Mouse (Mus musculus): ENCODE results near the gene Fxyd5.

Gene Fxyd5

GRCm38 (mm10) chr7:31040281-31041022, 1.8 kb downstream of the Fxyd5 start:
- no peak for DNase-seq (ENCODE audit: low spot score in 2 of 2)

- DNase-seq (ENCODE audit: low spot score in 2 of 2), result no peak
Observed at GRCm38 (mm10) chr7:31039011-31039410, 3.3 kb downstream of the Fxyd5 start.

DNA sequence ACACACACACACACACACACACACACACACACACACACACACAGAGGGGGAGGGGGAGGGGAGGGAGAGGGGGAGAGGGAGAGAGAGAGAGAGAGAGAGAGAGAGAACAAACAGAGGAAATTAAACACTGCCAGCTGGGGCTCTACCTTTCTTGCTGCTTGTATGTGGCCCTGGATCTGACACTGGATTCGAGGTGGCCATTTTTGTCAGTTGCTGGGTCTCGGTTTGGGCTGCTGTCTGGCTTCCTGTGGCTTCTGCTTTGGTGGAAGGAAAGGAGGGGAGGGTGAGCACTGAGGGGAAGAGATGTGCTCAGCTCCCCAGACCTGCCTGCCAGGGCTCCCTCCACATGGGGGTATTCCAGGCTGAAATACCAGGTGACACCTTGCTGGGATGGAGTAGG, 4.6 kb downstream of the Fxyd5 start:
- no peak for DNase-seq (ENCODE audit: low spot score in 2 of 2)

GRCm38 (mm10) chr7:31036917-31037316, 5.4 kb downstream of the Fxyd5 start:
- DNase-seq (ENCODE audit: low spot score in 2 of 2), result no peak

DNA sequence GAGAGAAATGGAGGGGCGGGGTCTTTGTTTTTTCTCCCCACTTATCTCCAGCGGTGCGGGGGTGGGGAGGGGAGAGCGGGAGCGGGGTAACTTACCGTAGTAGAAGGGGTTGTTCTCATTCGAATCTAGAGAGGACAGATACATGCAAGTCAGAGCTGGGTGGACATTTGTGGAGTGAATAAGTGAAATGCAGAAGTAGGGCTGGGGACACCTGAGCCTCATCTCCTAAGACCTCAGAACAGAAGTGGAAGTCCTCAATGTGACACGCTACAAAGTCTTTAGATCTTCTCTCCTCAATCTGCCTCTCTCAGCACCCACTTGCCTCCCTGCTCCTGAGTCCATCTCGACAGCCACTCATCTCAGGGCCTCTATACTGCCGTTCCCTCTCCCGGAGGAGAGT, 7.0 kb downstream of the Fxyd5 start:
- no peak for DNase-seq (ENCODE audit: low spot score in 2 of 2)

DNA sequence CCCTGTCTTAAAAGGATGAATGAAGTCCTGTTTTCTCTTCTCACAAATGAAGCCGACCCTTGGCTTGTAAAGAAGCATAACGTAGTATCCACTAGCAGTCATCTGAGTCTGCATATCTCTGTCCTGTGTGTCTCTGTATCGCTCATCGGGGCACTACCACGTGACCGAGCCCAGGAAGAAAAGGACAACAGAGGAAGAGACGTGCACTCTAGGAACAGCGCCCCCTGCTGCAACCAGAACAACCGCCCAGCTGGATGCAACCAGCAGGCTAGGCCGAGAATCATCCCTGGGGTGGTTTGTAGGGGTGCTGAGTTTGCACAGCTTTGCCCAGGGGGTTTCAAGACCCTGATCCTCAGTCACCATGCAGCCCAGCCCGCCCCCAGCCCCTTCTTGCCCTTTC, 7.5 kb downstream of the Fxyd5 start:
- DNase-seq (ENCODE audit: low spot score in 2 of 2), result no peak

DNA sequence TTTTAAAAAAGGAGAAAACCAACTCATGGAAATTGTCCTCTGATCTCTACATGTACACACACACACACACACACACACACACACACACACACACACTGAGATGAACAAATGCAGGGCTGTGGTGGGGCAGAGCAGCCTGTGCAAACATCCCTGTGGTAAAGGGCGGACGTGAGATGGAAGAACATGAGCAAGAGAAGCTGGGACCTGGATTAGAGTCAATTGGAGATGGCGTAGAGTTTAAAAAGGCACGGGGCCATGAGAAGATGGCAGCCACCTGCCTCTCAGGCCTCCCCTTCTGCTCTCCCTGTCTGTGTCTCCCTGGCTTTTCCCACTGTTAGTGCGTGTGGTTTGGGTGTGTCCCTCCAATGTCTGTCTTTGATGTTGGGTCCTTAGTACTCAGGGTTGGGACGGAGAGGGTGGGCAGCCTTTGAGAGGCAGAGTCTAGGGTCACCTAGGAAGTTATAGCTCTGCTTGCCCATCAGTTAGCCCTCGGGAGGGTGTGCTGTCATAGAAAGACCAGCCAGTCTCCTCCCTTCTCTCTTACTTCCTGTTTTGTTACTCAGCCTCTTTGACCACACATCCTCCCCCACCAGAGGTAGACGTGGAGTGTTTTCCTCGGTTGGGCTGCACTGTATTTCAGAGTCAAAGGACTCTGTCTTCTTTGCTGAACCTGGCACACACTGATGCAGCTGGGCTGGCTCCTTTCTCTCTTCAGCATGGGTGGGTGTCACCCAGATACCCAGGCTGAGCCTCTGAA, 8.7 kb downstream of the Fxyd5 start:
- no peak for DNase-seq (ENCODE audit: low spot score in 2 of 2)

DNA sequence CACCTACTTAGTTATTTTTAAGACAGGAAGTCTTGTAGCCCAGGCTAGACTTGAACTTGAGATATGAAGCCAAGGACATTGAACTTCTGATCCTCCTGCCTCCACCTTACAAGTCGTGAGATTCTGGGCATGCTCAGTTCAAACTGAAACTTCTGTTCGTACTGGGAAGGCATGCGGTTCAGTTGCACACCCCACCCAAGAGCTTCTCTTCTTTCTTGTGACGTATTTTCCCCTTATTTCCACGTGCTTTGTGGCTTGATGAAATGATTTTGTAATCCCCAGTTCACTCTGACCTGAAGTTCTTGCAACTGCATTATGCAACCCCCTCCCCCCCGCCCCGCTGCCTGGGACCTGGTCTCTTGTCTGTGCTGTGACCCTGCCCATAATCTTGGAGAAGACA, 10.6 kb downstream of the Fxyd5 start:
- DNase-seq (ENCODE audit: low spot score in 2 of 2), result no peak

DNA sequence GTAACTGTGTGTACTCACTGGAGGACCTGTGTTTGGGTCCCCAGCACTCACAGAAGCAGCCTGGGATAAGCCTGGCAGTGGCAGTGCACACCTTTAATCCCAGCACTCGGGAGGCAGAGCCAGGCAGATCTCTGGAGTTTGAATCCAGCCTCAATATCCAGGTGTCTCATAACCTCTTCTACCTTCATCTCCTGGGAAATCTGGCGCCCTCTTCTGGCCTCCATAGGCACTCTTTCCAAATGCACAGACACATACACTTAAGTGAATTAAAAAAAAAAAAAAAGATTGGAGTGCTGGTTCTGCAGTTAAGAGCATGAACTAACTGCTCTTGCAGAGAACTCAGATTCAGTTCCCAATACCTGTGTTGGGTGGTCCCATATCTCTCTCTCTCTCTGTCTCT, 11.6 kb downstream of the Fxyd5 start:
- DNase-seq (ENCODE audit: low spot score in 2 of 2), result no peak

DNA sequence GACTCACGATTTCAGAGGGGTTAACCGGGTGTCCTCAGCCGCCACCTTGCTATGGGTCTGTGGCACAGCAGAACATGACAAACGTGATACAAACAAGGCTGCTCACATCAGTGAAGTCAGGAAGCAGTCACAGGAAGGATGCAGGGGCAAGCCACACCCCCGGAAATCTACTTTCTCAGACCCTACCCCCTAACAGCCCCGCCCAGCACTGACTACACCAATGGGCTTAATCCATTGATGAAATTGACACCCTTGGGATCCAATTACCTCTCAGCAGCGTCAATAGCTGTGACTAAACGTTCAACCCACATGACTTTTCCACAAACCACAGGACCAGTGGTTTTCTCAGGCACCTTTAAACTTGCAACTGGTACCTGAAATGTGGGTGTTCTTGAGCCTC, 13.7 kb downstream of the Fxyd5 start:
- DNase-seq (ENCODE audit: low spot score in 2 of 2), result no peak

- no peak for DNase-seq (ENCODE audit: low spot score in 2 of 2)
Observed at GRCm38 (mm10) chr7:31017104-31017901, 25.0 kb downstream of the Fxyd5 start.

- DNase-seq (ENCODE audit: low spot score in 2 of 2), result no peak
Observed at GRCm38 (mm10) chr7:31012971-31013370, 29.3 kb downstream of the Fxyd5 start.

DNA sequence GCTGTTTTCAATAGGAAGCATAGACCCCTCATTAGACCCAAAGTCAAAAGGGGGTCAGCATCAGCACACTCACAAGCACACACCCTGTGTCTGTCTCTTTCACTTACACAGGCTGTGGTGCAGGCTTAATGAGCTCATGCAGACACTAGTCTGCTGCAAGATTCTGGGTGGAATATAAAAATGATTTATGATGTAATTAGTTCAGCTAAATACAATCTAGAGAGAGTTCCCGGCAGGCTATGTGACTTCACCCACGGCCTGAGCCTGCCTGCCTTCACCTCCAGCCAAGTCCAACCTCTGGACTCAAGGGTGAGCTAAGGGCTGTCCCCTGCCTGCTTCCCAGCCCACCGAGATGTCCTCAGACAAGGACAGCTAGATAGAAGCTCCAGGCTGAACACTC, 33.4 kb downstream of the Fxyd5 start:
- DNase-seq (ENCODE audit: low spot score in 2 of 2), result peak in 1 of 2 experiments; percentile 34

GRCm38 (mm10) chr7:31008175-31008574, 34.1 kb downstream of the Fxyd5 start:
- no peak for DNase-seq (ENCODE audit: low spot score in 2 of 2)

DNA sequence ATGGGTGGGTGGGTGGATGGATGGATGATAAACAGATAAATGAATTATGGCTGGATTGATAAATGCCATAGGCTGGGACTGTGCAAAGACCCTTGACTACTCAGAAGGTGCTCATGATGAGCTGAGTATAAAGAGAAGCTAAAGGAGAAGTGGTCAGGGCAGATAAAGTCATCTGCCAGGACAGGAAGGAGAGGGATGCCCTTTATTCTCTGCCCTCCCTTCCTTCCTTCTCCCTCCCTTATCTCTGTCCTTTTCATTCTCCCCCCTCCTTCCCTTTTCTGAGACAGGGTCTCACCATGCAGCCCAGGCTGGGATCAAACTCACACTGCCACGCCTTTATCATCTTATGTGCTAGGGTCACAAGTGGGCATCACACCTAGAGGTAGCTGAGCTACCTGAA, 34.5 kb downstream of the Fxyd5 start:
- no peak for DNase-seq (ENCODE audit: low spot score in 2 of 2)

DNA sequence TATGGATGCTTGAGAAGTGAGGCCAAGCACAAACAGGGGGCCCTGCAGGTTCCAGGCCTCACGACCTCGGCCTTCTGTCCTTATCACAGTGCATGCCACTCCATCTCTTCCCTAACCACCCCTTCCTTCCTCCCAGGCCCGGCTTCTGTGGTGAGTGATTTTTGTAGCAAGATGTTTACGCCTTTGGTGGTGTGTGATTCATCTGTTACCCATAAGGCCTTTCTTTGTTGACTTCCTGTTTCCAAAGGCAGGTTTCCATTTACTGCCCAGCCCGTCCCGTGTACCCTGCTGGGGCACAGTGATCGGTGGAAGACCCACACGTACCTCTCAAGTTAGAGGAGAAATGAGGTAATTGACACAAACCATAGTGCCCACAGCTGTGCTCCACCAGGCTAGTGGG, 39.6 kb downstream of the Fxyd5 start:
- DNase-seq (ENCODE audit: low spot score in 2 of 2), result peak in 1 of 2 experiments; percentile 24

GRCm38 (mm10) chr7:31000505-31001020, 41.7 kb downstream of the Fxyd5 start:
- peak; percentile 50 to 62 for DNase-seq (ENCODE audit: low spot score in 2 of 2)

- DNase-seq (ENCODE audit: low spot score in 2 of 2), result no peak
Observed at GRCm38 (mm10) chr7:30996491-30996890, 45.8 kb downstream of the Fxyd5 start.

- no peak for DNase-seq (ENCODE audit: low spot score in 2 of 2)
Observed at GRCm38 (mm10) chr7:30993986-30994385, 48.3 kb downstream of the Fxyd5 start.

- DNase-seq (ENCODE audit: low spot score in 2 of 2), result no peak
Observed at GRCm38 (mm10) chr7:30992148-30992547, 50.1 kb downstream of the Fxyd5 start.

GRCm38 (mm10) chr7:30988519-30989162, 53.6 kb downstream of the Fxyd5 start:
- DNase-seq (ENCODE audit: low spot score in 2 of 2), result no peak

DNA sequence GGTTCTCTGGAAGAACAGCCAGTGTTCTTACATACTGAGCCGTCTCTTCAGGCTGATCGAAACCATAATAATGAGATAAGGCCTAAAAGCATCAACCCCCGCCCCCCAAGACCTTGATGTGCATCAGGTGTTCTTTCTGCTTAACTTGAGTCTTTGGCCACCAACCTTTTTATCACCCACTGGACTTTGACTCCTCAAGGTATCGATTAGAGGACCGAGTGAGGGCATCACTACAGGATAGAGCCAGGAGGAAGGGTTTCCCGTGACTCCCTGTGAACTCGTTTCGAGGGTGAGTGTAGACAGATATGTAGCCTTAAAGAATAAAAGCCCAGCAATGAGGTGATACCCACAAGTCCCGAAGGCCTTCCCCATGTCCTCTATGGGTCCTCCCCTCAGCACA, 56.9 kb downstream of the Fxyd5 start:
- DNase-seq (ENCODE audit: low spot score in 2 of 2), result no peak

Measured in urinary bladder, adult 18-20 months (tissue).